Mouse (Mus musculus): ENCODE results near the gene Sephs2. TPM values are rescaled to one million over a fixed set of nuclear protein-coding genes. Genes with fewer than 3 reads are reported as not detected.

Sephs2 gene
- polyA plus RNA-seq (2011; ENCODE audit: insufficient read depth, insufficient read length, low replicate concordance, missing spikeins), result 28.4 and 64.7 TPM in 2 replicates

GRCm38 (mm10) chr7:127273925-127274789, at the start of gene Sephs2:
Gene Sephs2, minus strand, starts transcription at chr7:127274055.
- Histone ChIP-seq H3K4me3 (replicated peaks; ENCODE audit: control insufficient read depth, low read depth, low read length) (peak within 1 kb of the TSS; percentile 92), H3K4me1 (ENCODE audit: control insufficient read depth, insufficient read depth, low read length) (peaks cover 4% of the 10 kb centered on the region), H3K27ac (ENCODE audit: control insufficient read depth, insufficient read depth, low read depth, low read length, poor library complexity) (peak within 1 kb of the TSS; percentile 92)
- WGBS, result 1% methylated on average over 39 of the region's 39 CpGs
- peak; percentile 99 for TF ChIP-seq POLR2A (IDR thresholded peaks at IDR 0.05; ENCODE audit: borderline replicate concordance, control insufficient read depth, low read depth, low read length)
- no peak for TF ChIP-seq CTCF (IDR thresholded peaks at IDR 0.05; ENCODE audit: control insufficient read depth, insufficient read depth, low read length)

GRCm38 (mm10) chr7:127322085-127322484, 48.2 kb upstream of the Sephs2 start:
- H3K27ac ChIP-seq (ENCODE audit: control insufficient read depth, insufficient read depth, low read depth, low read length, poor library complexity), result no peak overlapping the region
- 48% methylated on average over 5 of the region's 5 CpGs for WGBS
- no peak overlapping the region for H3K4me3 ChIP-seq (replicated peaks; ENCODE audit: control insufficient read depth, low read depth, low read length)
- H3K4me1 ChIP-seq (ENCODE audit: control insufficient read depth, insufficient read depth, low read length), result no peaks in the 10 kb centered on the region
- no peak for TF ChIP-seq POLR2A (IDR thresholded peaks at IDR 0.05; ENCODE audit: borderline replicate concordance, control insufficient read depth, low read depth, low read length)
- TF ChIP-seq CTCF (IDR thresholded peaks at IDR 0.05; ENCODE audit: control insufficient read depth, insufficient read depth, low read length), result 0 out of 2 replicates have a peak, but pooled peaks have one; percentile 30

GRCm38 (mm10) chr7:127321106-127321505, 47.3 kb upstream of the Sephs2 start:
- TF ChIP-seq POLR2A (IDR thresholded peaks at IDR 0.05; ENCODE audit: borderline replicate concordance, control insufficient read depth, low read depth, low read length) (no peak), CTCF (IDR thresholded peaks at IDR 0.05; ENCODE audit: control insufficient read depth, insufficient read depth, low read length) (no peak)
- Histone ChIP-seq H3K27ac (ENCODE audit: control insufficient read depth, insufficient read depth, low read depth, low read length, poor library complexity) (no peak overlapping the region), H3K4me3 (replicated peaks; ENCODE audit: control insufficient read depth, low read depth, low read length) (no peak overlapping the region), H3K4me1 (ENCODE audit: control insufficient read depth, insufficient read depth, low read length) (no peaks in the 10 kb centered on the region)
- 71% methylated on average over 4 of the region's 4 CpGs for WGBS

GRCm38 (mm10) chr7:127313912-127314311, 40.1 kb upstream of the Sephs2 start:
- TF ChIP-seq CTCF (IDR thresholded peaks at IDR 0.05; ENCODE audit: control insufficient read depth, insufficient read depth, low read length), result no peak

GRCm38 (mm10) chr7:127309951-127310350, 36.1 kb upstream of the Sephs2 start:
- no peaks in the 10 kb centered on the region for H3K4me1 ChIP-seq (ENCODE audit: control insufficient read depth, insufficient read depth, low read length)
- TF ChIP-seq CTCF (IDR thresholded peaks at IDR 0.05; ENCODE audit: control insufficient read depth, insufficient read depth, low read length) (no peak), POLR2A (IDR thresholded peaks at IDR 0.05; ENCODE audit: borderline replicate concordance, control insufficient read depth, low read depth, low read length) (no peak)
- H3K4me3 ChIP-seq (replicated peaks; ENCODE audit: control insufficient read depth, low read depth, low read length), result no peak overlapping the region
- WGBS, result 87% methylated on average over 12 of the region's 12 CpGs
- no peak overlapping the region for H3K27ac ChIP-seq (ENCODE audit: control insufficient read depth, insufficient read depth, low read depth, low read length, poor library complexity)

More at GRCm38 (mm10) chr7:127313912-127314311, 40.1 kb upstream of the Sephs2 start:
- Histone ChIP-seq H3K4me3 (replicated peaks; ENCODE audit: control insufficient read depth, low read depth, low read length) (no peak overlapping the region), H3K27ac (ENCODE audit: control insufficient read depth, insufficient read depth, low read depth, low read length, poor library complexity) (no peak overlapping the region), H3K4me1 (ENCODE audit: control insufficient read depth, insufficient read depth, low read length) (no peaks in the 10 kb centered on the region)
- WGBS, result 40% methylated on average over 8 of the region's 8 CpGs

GRCm38 (mm10) chr7:127308887-127309286, 35.0 kb upstream of the Sephs2 start:
- Histone ChIP-seq H3K27ac (ENCODE audit: control insufficient read depth, insufficient read depth, low read depth, low read length, poor library complexity) (no peak overlapping the region), H3K4me1 (ENCODE audit: control insufficient read depth, insufficient read depth, low read length) (no peaks in the 10 kb centered on the region), H3K4me3 (replicated peaks; ENCODE audit: control insufficient read depth, low read depth, low read length) (no peak overlapping the region)
- 86% methylated on average over 4 of the region's 4 CpGs for WGBS
- TF ChIP-seq CTCF (IDR thresholded peaks at IDR 0.05; ENCODE audit: control insufficient read depth, insufficient read depth, low read length) (peak; percentile 33; the same call in 1 of the 2 replicates), POLR2A (IDR thresholded peaks at IDR 0.05; ENCODE audit: borderline replicate concordance, control insufficient read depth, low read depth, low read length) (no peak)

- Histone ChIP-seq H3K4me1 (ENCODE audit: control insufficient read depth, insufficient read depth, low read length) (no peaks in the 10 kb centered on the region), H3K27ac (ENCODE audit: control insufficient read depth, insufficient read depth, low read depth, low read length, poor library complexity) (no peak overlapping the region), H3K4me3 (replicated peaks; ENCODE audit: control insufficient read depth, low read depth, low read length) (no peak overlapping the region)
- TF ChIP-seq CTCF (IDR thresholded peaks at IDR 0.05; ENCODE audit: control insufficient read depth, insufficient read depth, low read length) (no peak), POLR2A (IDR thresholded peaks at IDR 0.05; ENCODE audit: borderline replicate concordance, control insufficient read depth, low read depth, low read length) (no peak)
- WGBS, result 81% methylated on average over 2 of the region's 2 CpGs
These were observed 34.6 kb upstream of the Sephs2 start for GRCm38 (mm10) chr7:127308431-127308830.

GRCm38 (mm10) chr7:127297586-127298193, 23.8 kb upstream of the Sephs2 start:
- Histone ChIP-seq H3K27ac (ENCODE audit: control insufficient read depth, insufficient read depth, low read depth, low read length, poor library complexity) (no peak overlapping the region), H3K4me3 (replicated peaks; ENCODE audit: control insufficient read depth, low read depth, low read length) (no peak overlapping the region), H3K4me1 (ENCODE audit: control insufficient read depth, insufficient read depth, low read length) (no peaks in the 10 kb centered on the region; the same call in 1 of the 2 replicates)
- no peak for TF ChIP-seq CTCF (IDR thresholded peaks at IDR 0.05; ENCODE audit: control insufficient read depth, insufficient read depth, low read length)
- WGBS, result 83% methylated on average over 5 of the region's 5 CpGs

All from bone marrow, adult 2 months (tissue).